In genomic region chr6:6877346-6877910, GRCm38 (mm10) we compare ENCODE assay signal across 27 mouse cellular contexts. TPM values are rescaled to one million over a fixed set of nuclear protein-coding genes. Genes with fewer than 3 reads are reported as not detected.
A peak's percentile ranks its signal among the peaks of the same experiment; 100 is the strongest.
DNase-seq lines count a peak whose midpoint lies in the region; ATAC-seq and TF ChIP-seq lines count a peak whose summit lies in the region.
"Had no signal": no experiment of that assay in that cellular context is flagged by ENCODE, and none has a peak within 500 bp of the region (broad histone marks: within the 10 kb centered on the region; RNA-seq: fewer than 3 reads in every experiment).

No protein-coding gene starts in this region.

- DNase-seq in forebrain, embryonic 10.5 days (ENCODE audit: extremely low spot score, low spot score), result no peak
- peak; percentile 11 for DNase-seq in neural tube, embryonic 11.5 days (ENCODE audit: low spot score)
- DNase-seq in embryonic facial prominence, embryonic 14.5 days (ENCODE audit: low spot score), result no peak
- no peak for DNase-seq in MN1 (ENCODE audit: low spot score)
- DNase-seq: adrenal gland, postnatal 14 days; cerebellum, adult 9-10 months; gastrocnemius, adult 2 months; heart, postnatal 4 days; kidney, adult 8-10 months; kidney, postnatal 10 days; right cerebral cortex, postnatal 25 days; spleen, adult 18-20 months; thymus, postnatal 14 days had no signal

- peak overlapping the region; percentile 19 for H3K4me3 ChIP-seq in forebrain, embryonic 12.5 days (replicated peaks)
- H3K4me3 ChIP-seq in forebrain, embryonic 10.5 days, result no peak overlapping the region
- H3K4me3 ChIP-seq in neural tube, embryonic 11.5 days (ENCODE audit: low read depth, low read length), result no peak overlapping the region
- H3K4me3 ChIP-seq in neural tube, embryonic 15.5 days (replicated peaks), result no peak overlapping the region
- peak overlapping the region; percentile 69; the same call in 1 of the 2 replicates for H3K4me3 ChIP-seq in embryonic facial prominence, embryonic 14.5 days (ENCODE audit: low read depth, low read length)
- H3K4me3 ChIP-seq in olfactory bulb, adult 2 months (ENCODE audit: insufficient read depth, low read depth, low read length), result no peak overlapping the region
- H3K4me3 ChIP-seq: gastrocnemius, adult 2 months; hindbrain, embryonic 15.5 days; intestine, embryonic 15.5 days; myocyte had no signal

- peaks cover 29% of the 10 kb centered on the region for H3K4me1 ChIP-seq in forebrain, embryonic 12.5 days
- H3K4me1 ChIP-seq in forebrain, embryonic 10.5 days, result peaks cover 59% of the 10 kb centered on the region
- H3K4me1 ChIP-seq in neural tube, embryonic 11.5 days (ENCODE audit: control insufficient read depth, insufficient read depth, low read length), result peaks cover 5% of the 10 kb centered on the region; the same call in 1 of the 2 replicates
- peaks cover 21% of the 10 kb centered on the region for H3K4me1 ChIP-seq in neural tube, embryonic 15.5 days
- H3K4me1 ChIP-seq in embryonic facial prominence, embryonic 14.5 days (ENCODE audit: control insufficient read depth, insufficient read depth, low read length), result peaks cover 5% of the 10 kb centered on the region; the same call in 1 of the 2 replicates
- peaks cover 7% of the 10 kb centered on the region for H3K4me1 ChIP-seq in olfactory bulb, adult 2 months (ENCODE audit: control insufficient read depth, insufficient read depth, low read length)

- peaks cover 97% of the 10 kb centered on the region for H3K27me3 ChIP-seq in forebrain, embryonic 12.5 days
- H3K27me3 ChIP-seq in forebrain, embryonic 10.5 days (ENCODE audit: poor library complexity, severe bottlenecking), result peaks cover 100% of the 10 kb centered on the region
- peaks cover 97% of the 10 kb centered on the region for H3K27me3 ChIP-seq in neural tube, embryonic 11.5 days (ENCODE audit: control insufficient read depth, insufficient read depth, low read length)
- peaks cover 90% of the 10 kb centered on the region for H3K27me3 ChIP-seq in neural tube, embryonic 15.5 days (replicated peaks)
- peaks cover 82% of the 10 kb centered on the region for H3K27me3 ChIP-seq in embryonic facial prominence, embryonic 14.5 days (replicated peaks; ENCODE audit: control insufficient read depth, insufficient read depth, low read length)

- no peaks in the 10 kb centered on the region for H3K9me3 ChIP-seq in forebrain, embryonic 12.5 days
- H3K9me3 ChIP-seq in forebrain, embryonic 10.5 days, result peaks cover 4% of the 10 kb centered on the region; the same call in 1 of the 2 replicates
- no peaks in the 10 kb centered on the region for H3K9me3 ChIP-seq in neural tube, embryonic 11.5 days (ENCODE audit: control insufficient read depth, low read length)
- no peaks in the 10 kb centered on the region for H3K9me3 ChIP-seq in neural tube, embryonic 15.5 days (replicated peaks)
- no peaks in the 10 kb centered on the region for H3K9me3 ChIP-seq in embryonic facial prominence, embryonic 14.5 days (ENCODE audit: control insufficient read depth, low read length)
- H3K9me3 ChIP-seq: hindbrain, embryonic 15.5 days; intestine, embryonic 15.5 days had no signal

- 18% methylated on average over 5 of the region's 5 CpGs for WGBS in forebrain, embryonic 12.5 days
- WGBS in forebrain, embryonic 10.5 days, result 20% methylated on average over 5 of the region's 5 CpGs
- WGBS in neural tube, embryonic 11.5 days, result 13% methylated on average over 5 of the region's 5 CpGs
- 9% methylated on average over 5 of the region's 5 CpGs for WGBS in neural tube, embryonic 15.5 days
- 28% methylated on average over 5 of the region's 5 CpGs for WGBS in embryonic facial prominence, embryonic 14.5 days
- WGBS in olfactory bulb, adult 2 months, result 8% methylated on average over 5 of the region's 5 CpGs

- no peaks in the 10 kb centered on the region for H3K36me3 ChIP-seq in forebrain, embryonic 12.5 days (replicated peaks)
- no peaks in the 10 kb centered on the region for H3K36me3 ChIP-seq in forebrain, embryonic 10.5 days (replicated peaks)
- no peaks in the 10 kb centered on the region for H3K36me3 ChIP-seq in neural tube, embryonic 11.5 days (ENCODE audit: control insufficient read depth, insufficient read depth, low read length)
- no peaks in the 10 kb centered on the region for H3K36me3 ChIP-seq in neural tube, embryonic 15.5 days
- peaks cover 4% of the 10 kb centered on the region; the same call in 1 of the 2 replicates for H3K36me3 ChIP-seq in embryonic facial prominence, embryonic 14.5 days (ENCODE audit: control insufficient read depth, insufficient read depth, low read length)
- H3K36me3 ChIP-seq: hindbrain, embryonic 15.5 days; intestine, embryonic 15.5 days had no signal

- no peak for ATAC-seq in forebrain, embryonic 12.5 days (ENCODE audit: low FRiP score)
- ATAC-seq in neural tube, embryonic 11.5 days (ENCODE audit: insufficient read depth, low FRiP score, low TSS enrichment), result no peak
- ATAC-seq in neural tube, embryonic 15.5 days (ENCODE audit: low FRiP score), result no peak
- no peak for ATAC-seq in embryonic facial prominence, embryonic 14.5 days (ENCODE audit: low read depth)
- ATAC-seq in erythroblast, adult 5-6 weeks (replicated peaks; ENCODE audit: low FRiP score, poor library complexity, severe bottlenecking), result no peak
- ATAC-seq: intestine, embryonic 15.5 days; lung, postnatal 0 days had no signal

- peak overlapping the region; percentile 48 for H3K4me2 ChIP-seq in forebrain, embryonic 12.5 days
- no peak overlapping the region for H3K4me2 ChIP-seq in neural tube, embryonic 11.5 days (ENCODE audit: low read depth)
- H3K4me2 ChIP-seq in neural tube, embryonic 15.5 days, result no peak overlapping the region
- peak overlapping the region; percentile 74 for H3K4me2 ChIP-seq in embryonic facial prominence, embryonic 14.5 days (ENCODE audit: low read depth, low read length)
- H3K4me2 ChIP-seq: hindbrain, embryonic 15.5 days; intestine, embryonic 15.5 days had no signal

- no peak for TF ChIP-seq POLR2A in olfactory bulb, adult 2 months (IDR thresholded peaks at IDR 0.05; ENCODE audit: insufficient read depth, low read depth, low read length)

- H3K9ac ChIP-seq in forebrain, embryonic 12.5 days, result peak overlapping the region; percentile 78; the same call in 1 of the 2 replicates
- no peak overlapping the region for H3K9ac ChIP-seq in neural tube, embryonic 11.5 days (ENCODE audit: low read length)
- no peak overlapping the region for H3K9ac ChIP-seq in neural tube, embryonic 15.5 days (replicated peaks)
- H3K9ac ChIP-seq in embryonic facial prominence, embryonic 14.5 days (ENCODE audit: low read depth, low read length), result peak overlapping the region; percentile 34; the same call in 1 of the 2 replicates
- H3K9ac ChIP-seq: hindbrain, embryonic 15.5 days; intestine, embryonic 15.5 days had no signal

- no peak for TF ChIP-seq CTCF in olfactory bulb, adult 2 months (IDR thresholded peaks at IDR 0.05; ENCODE audit: insufficient read depth, low read depth, low read length)

- no peak overlapping the region for H3K27ac ChIP-seq in forebrain, embryonic 12.5 days
- no peak overlapping the region for H3K27ac ChIP-seq in forebrain, embryonic 10.5 days
- no peak overlapping the region for H3K27ac ChIP-seq in neural tube, embryonic 11.5 days (ENCODE audit: low read depth, low read length)
- H3K27ac ChIP-seq in neural tube, embryonic 15.5 days (replicated peaks), result no peak overlapping the region
- H3K27ac ChIP-seq in embryonic facial prominence, embryonic 14.5 days (replicated peaks; ENCODE audit: low read depth, low read length), result no peak overlapping the region
- 0 out of 2 replicates have a peak overlapping the region, but pooled peaks have one; percentile 99 for H3K27ac ChIP-seq in olfactory bulb, adult 2 months (ENCODE audit: insufficient read depth, low read depth, low read length)
- H3K27ac ChIP-seq: gastrocnemius, adult 2 months; hindbrain, embryonic 15.5 days; intestine, embryonic 15.5 days; macrophage had no signal

RNA-seq across cellular contexts. Expression of gene Dlx5, which starts 4.5 kb away (rescaled TPM):
- 68.0 and 102 TPM in 2 replicates for polyA plus RNA-seq in forebrain, embryonic 12.5 days (2016; fragmentation: Nextera tagmentation; extraction: Ambion mirVana)
- 17.5 and 18.5 TPM in 2 replicates for polyA plus RNA-seq in forebrain, embryonic 10.5 days (2016; fragmentation: Nextera tagmentation; extraction: Ambion mirVana)
- polyA plus RNA-seq in neural tube, embryonic 11.5 days (2014; fragmentation: Nextera tagmentation; extraction: Ambion mirVana), result 0.74 and 0.97 TPM in 2 replicates
- polyA plus RNA-seq in neural tube, embryonic 15.5 days (2015; fragmentation: Nextera tagmentation; extraction: Ambion mirVana), result 0.41 and 0.83 TPM in 2 replicates
- 38.0 and 40.2 TPM in 2 replicates for polyA plus RNA-seq in embryonic facial prominence, embryonic 14.5 days (2014; fragmentation: Nextera tagmentation; extraction: Ambion mirVana)
- not detected in 2 replicates for polyA plus RNA-seq in olfactory bulb, adult 2 months (2012; ENCODE audit: insufficient read depth, insufficient read length, low replicate concordance, missing spikeins)
- total RNA-seq in erythroblast, adult 5-6 weeks (2015; ENCODE audit: low replicate concordance), result not detected in 2 replicates
- total RNA-seq in erythroblast, adult 5-6 weeks (2017; ENCODE audit: low replicate concordance), result not detected in 2 replicates
- total RNA-seq: gastrocnemius, adult 2 months; liver, adult 2 months had no signal
- polyA plus RNA-seq: liver, adult 2 months; lung, postnatal 0 days; macrophage; myocyte; neural tube, embryonic 14.5 days had no signal

RNA-seq across cellular contexts. Expression of gene Dlx6, which starts 14.3 kb away (rescaled TPM):
- 10.1 and 15.7 TPM in 2 replicates for polyA plus RNA-seq in forebrain, embryonic 12.5 days (2016; fragmentation: Nextera tagmentation; extraction: Ambion mirVana)
- polyA plus RNA-seq in forebrain, embryonic 10.5 days (2016; fragmentation: Nextera tagmentation; extraction: Ambion mirVana), result 0.95 and 1.1 TPM in 2 replicates
- polyA plus RNA-seq in neural tube, embryonic 11.5 days (2014; fragmentation: Nextera tagmentation; extraction: Ambion mirVana), result not detected in 2 replicates
- polyA plus RNA-seq in neural tube, embryonic 15.5 days (2015; fragmentation: Nextera tagmentation; extraction: Ambion mirVana), result 0.41 TPM in 1 of 2 replicates, not detected in the other
- polyA plus RNA-seq in embryonic facial prominence, embryonic 14.5 days (2014; fragmentation: Nextera tagmentation; extraction: Ambion mirVana), result 2.8 and 3.7 TPM in 2 replicates
- not detected in 2 replicates for polyA plus RNA-seq in olfactory bulb, adult 2 months (2012; ENCODE audit: insufficient read depth, insufficient read length, low replicate concordance, missing spikeins)
- total RNA-seq in erythroblast, adult 5-6 weeks (2015; ENCODE audit: low replicate concordance), result not detected in 2 replicates
- total RNA-seq in erythroblast, adult 5-6 weeks (2017; ENCODE audit: low replicate concordance), result not detected in 2 replicates
- total RNA-seq: adrenal gland, postnatal 14 days; gastrocnemius, adult 2 months; gastrocnemius, postnatal 4 days; heart, postnatal 4 days; liver, adult 2 months had no signal
- polyA plus RNA-seq: heart, embryonic 16.5 days; liver, adult 2 months; liver, embryonic 16.5 days; lung, postnatal 0 days; macrophage; myocyte; neural tube, embryonic 14.5 days had no signal

Comparison
In these comparisons a context has a peak if more than half of its experiments do, and no peak if none do; other contexts are left out.
1. H3K4me3 ChIP-seq: peak in forebrain, embryonic 12.5 days (single experiment) and embryonic facial prominence, embryonic 14.5 days (single experiment); none in forebrain, embryonic 10.5 days (single experiment), neural tube, embryonic 11.5 days (single experiment), neural tube, embryonic 15.5 days (single experiment) and olfactory bulb, adult 2 months (single experiment).
2. H3K4me2 ChIP-seq: peak in forebrain, embryonic 12.5 days (single experiment) and embryonic facial prominence, embryonic 14.5 days (single experiment); none in neural tube, embryonic 11.5 days (single experiment) and neural tube, embryonic 15.5 days (single experiment).
3. H3K9ac ChIP-seq: peak in forebrain, embryonic 12.5 days (single experiment) and embryonic facial prominence, embryonic 14.5 days (single experiment); none in neural tube, embryonic 11.5 days (single experiment) and neural tube, embryonic 15.5 days (single experiment).